Mouse (Mus musculus): Measurements from ENCODE around the gene Shld1. TPM values are rescaled to one million over a fixed set of nuclear protein-coding genes. Genes with fewer than 3 reads are reported as not detected.

Shld1 gene
- polyA plus RNA-seq (2021), result 6.2 TPM

DNA sequence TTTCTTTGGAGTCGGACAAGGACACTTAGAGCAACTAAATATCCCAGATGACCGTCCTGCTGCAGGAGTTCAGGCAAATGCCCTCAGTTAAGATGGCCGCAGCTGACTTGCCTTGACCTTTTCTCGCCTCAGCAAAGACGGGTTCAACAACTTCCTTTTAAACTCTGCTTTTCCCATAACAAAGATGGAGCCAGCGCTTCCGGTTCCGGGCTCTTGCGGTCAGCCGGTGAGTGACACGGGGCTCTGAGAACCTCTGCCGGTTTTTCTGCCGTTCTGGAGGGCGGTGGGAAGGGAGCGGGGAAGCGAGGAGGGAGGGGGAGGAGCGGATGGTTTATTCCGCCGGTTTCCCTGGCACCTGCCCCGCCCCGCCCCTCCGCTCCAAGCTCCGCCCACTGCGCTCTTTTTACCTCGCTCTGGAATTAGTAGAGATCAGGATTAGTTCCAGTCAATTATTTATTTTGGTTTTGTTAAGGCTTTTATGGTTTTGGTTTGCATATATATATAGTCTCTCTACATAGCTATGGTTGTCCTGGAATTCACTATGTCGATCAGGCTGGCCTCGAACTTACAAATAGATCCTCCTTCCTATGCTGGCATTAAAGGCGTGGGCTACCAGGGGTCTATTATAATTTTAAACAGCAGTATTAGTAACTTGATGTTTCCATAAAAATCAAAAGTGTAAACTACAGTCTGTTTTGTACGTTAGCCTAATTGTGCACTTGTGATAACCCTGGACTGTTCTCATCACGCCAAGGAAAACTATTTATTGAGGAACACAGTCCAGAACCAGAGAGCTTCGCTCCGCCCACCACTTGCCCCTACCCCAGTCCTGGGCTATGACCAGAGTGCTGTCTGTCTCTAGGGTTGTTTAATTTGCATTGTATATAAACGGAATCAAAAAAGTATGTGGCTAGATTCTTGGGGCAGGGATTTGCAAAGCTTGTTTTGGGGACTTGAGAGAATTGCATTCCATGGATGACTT is at the start of gene Shld1:
Shld1 (plus strand) TSS at position 176 of the 982 bp plus-strand sequence.
- DNase-seq (ENCODE audit: low read depth, low spot score) (peak; percentile 68), ATAC-seq (peak; percentile 93)
- ChIA-PET POLR2A (interaction anchor here (0.7 to 1.3 kb wide), 2 partner anchors 45 to 1856 kb away, joined by 4 read pairs; no protein-coding TSS in a partner anchor), CTCF (interaction anchor here (0.8 to 2.0 kb wide), 5 partner anchors 10 to 111 kb away, joined by 3 to 7 read pairs (median 3); no protein-coding TSS in a partner anchor)
- peaks cover 7% of the 10 kb centered on the region for H3K27me3 ChIP-seq
- no peak for TF ChIP-seq CTCF (IDR thresholded peaks at IDR 0.05)
- in situ Hi-C loops (cut with MboI; ENCODE audit: low pct_unique_long_range_greater_than_20kb), result no loop called here

GRCm38 (mm10) chr2:132638306-132638705 is 48.4 kb upstream of the Shld1 start:
- no peaks in the 10 kb centered on the region for H3K27me3 ChIP-seq
- in situ Hi-C loops (cut with MboI; ENCODE audit: low pct_unique_long_range_greater_than_20kb), result no loop called here
- CTCF ChIA-PET, result interaction anchor here (1.2 kb wide), 1 partner anchor 30 kb away, joined by 4 read pairs; no protein-coding TSS in a partner anchor
- TF ChIP-seq CTCF (IDR thresholded peaks at IDR 0.05), result no peak
- ATAC-seq, result no peak
- POLR2A ChIA-PET, result no interaction called here
- DNase-seq (ENCODE audit: low read depth, low spot score), result no peak

DNA sequence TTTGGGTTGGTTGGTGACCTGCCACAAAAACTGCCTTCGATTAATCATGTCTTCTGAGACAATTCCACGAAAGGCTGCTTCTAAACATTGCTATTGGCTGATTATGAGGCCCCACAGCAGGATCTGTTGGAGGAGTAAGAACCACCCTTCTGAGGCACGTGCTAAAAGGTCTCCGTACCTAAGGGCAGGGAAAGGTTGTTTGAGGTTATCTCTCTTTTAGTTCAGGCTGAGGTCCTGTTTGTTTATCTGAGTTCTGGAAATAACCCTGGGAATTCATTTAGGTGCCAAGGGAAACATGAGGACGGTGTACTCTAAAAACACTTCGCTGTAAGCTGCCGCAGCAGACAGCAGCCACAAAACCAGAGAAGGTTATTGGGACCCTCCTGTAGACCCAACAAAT is 47.4 kb upstream of the Shld1 start:
- ChIA-PET POLR2A (no interaction called here), CTCF (interaction anchor here (1.2 kb wide), 1 partner anchor 31 kb away, joined by 4 read pairs; no protein-coding TSS in a partner anchor)
- ATAC-seq, result no peak
- H3K27me3 ChIP-seq, result no peaks in the 10 kb centered on the region
- no peak for DNase-seq (ENCODE audit: low read depth, low spot score)
- in situ Hi-C loops (cut with MboI; ENCODE audit: low pct_unique_long_range_greater_than_20kb), result no loop called here
- TF ChIP-seq CTCF (IDR thresholded peaks at IDR 0.05), result no peak

DNA sequence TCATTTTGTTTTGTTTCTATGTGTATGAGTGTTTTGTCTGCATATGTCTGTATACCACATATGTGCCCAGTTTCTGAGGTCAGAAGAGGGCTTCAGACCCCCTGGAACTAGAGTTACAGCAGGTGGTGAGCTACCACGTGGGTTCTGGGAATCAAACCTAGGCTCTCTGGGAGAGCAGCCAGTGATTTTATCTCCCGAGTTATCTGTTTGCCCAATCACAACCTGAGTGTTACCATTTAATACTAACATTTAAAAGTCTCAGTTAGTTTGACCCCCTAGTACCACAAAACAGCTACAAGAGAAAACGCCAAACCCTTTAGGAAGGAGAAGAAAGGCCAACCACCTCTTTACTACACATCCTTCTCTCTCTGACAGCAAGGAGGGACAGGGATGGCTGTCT is 45.5 kb upstream of the Shld1 start:
- in situ Hi-C loops (cut with MboI; ENCODE audit: low pct_unique_long_range_greater_than_20kb), result no loop called here
- no peak for TF ChIP-seq CTCF (IDR thresholded peaks at IDR 0.05)
- H3K27me3 ChIP-seq, result no peaks in the 10 kb centered on the region
- no peak for ATAC-seq
- DNase-seq (ENCODE audit: low read depth, low spot score), result no peak
- POLR2A ChIA-PET, result no interaction called here
- CTCF ChIA-PET, result no interaction called here

GRCm38 (mm10) chr2:132643161-132643560 is 43.6 kb upstream of the Shld1 start:
- in situ Hi-C loops (cut with MboI; ENCODE audit: low pct_unique_long_range_greater_than_20kb), result no loop called here
- ATAC-seq (no peak), DNase-seq (ENCODE audit: low read depth, low spot score) (no peak)
- CTCF ChIA-PET, result no interaction called here
- TF ChIP-seq CTCF (IDR thresholded peaks at IDR 0.05), result no peak
- no peaks in the 10 kb centered on the region for H3K27me3 ChIP-seq
- POLR2A ChIA-PET, result interaction anchor here (1.0 kb wide), 1 partner anchor 44 kb away, joined by 4 read pairs; the partner anchor contains the start of gene Shld1

- CTCF ChIA-PET, result no interaction called here
- H3K27me3 ChIP-seq, result no peaks in the 10 kb centered on the region
- DNase-seq (ENCODE audit: low read depth, low spot score), result no peak
- in situ Hi-C loops (cut with MboI; ENCODE audit: low pct_unique_long_range_greater_than_20kb), result no loop called here
- POLR2A ChIA-PET, result no interaction called here
- no peak for TF ChIP-seq CTCF (IDR thresholded peaks at IDR 0.05)
- ATAC-seq, result no peak
Observed at GRCm38 (mm10) chr2:132646856-132647745, 39.6 kb upstream of the Shld1 start.

DNA sequence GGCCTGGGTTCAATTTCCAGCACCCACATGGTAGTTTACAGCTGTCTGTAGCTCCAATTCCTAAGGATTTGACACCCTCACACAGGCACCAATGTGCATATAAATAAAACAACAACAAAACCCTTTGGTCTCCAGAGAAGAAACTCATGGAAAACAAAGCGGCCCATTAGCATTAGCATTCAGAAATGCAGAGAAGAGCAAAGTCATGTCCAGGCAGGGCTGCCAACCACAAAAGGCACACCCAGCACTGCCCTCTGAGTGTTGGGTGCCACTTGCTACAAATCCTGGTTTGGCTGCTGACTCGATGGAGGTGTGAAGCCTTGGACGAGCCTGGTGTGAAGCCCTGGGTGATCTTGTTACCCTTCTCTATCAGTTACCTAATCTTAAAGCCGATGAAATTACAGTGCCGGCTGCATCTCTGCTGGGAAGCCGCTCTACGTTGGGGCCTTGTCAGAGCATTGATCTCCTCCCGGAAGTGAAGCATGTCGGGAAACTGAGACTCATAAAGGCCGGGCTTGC is 37.3 kb upstream of the Shld1 start:
- CTCF ChIA-PET, result no interaction called here
- in situ Hi-C loops (cut with MboI; ENCODE audit: low pct_unique_long_range_greater_than_20kb), result no loop called here
- no peaks in the 10 kb centered on the region for H3K27me3 ChIP-seq
- TF ChIP-seq CTCF (IDR thresholded peaks at IDR 0.05), result no peak
- no peak for ATAC-seq
- DNase-seq (ENCODE audit: low read depth, low spot score), result no peak
- POLR2A ChIA-PET, result no interaction called here

- CTCF ChIA-PET, result no interaction called here
- in situ Hi-C loops (cut with MboI; ENCODE audit: low pct_unique_long_range_greater_than_20kb), result no loop called here
- no peak for TF ChIP-seq CTCF (IDR thresholded peaks at IDR 0.05)
Observed at GRCm38 (mm10) chr2:132650546-132650945, 36.2 kb upstream of the Shld1 start.

DNA sequence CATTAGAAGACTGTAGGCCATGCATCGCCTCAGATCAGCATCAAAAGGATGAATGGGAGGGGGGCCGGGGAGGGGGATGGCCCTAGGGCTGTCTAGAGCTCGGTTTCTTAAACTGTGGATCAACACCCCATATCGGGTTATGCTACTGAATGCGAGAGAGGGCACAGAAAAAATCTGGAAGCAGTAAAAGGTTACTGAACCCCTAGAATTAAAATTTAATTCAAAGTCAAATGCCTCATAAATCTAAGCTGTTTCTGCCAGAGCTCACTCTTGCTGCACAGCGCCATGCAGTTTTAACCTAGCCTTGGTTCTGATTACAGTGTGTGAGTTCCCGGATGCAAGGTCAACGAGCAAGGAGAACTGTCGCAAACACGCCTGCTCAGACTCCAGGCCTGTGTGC is 34.3 kb upstream of the Shld1 start:
- no peak for ATAC-seq
- DNase-seq (ENCODE audit: low read depth, low spot score), result no peak
- CTCF ChIA-PET, result no interaction called here
- in situ Hi-C loops (cut with MboI; ENCODE audit: low pct_unique_long_range_greater_than_20kb), result no loop called here
- no peak for TF ChIP-seq CTCF (IDR thresholded peaks at IDR 0.05)
- H3K27me3 ChIP-seq, result no peaks in the 10 kb centered on the region
- POLR2A ChIA-PET, result no interaction called here

More at GRCm38 (mm10) chr2:132650546-132650945, 36.2 kb upstream of the Shld1 start:
- no peak for DNase-seq (ENCODE audit: low read depth, low spot score)
- POLR2A ChIA-PET, result no interaction called here
- H3K27me3 ChIP-seq, result no peaks in the 10 kb centered on the region
- ATAC-seq, result no peak

DNA sequence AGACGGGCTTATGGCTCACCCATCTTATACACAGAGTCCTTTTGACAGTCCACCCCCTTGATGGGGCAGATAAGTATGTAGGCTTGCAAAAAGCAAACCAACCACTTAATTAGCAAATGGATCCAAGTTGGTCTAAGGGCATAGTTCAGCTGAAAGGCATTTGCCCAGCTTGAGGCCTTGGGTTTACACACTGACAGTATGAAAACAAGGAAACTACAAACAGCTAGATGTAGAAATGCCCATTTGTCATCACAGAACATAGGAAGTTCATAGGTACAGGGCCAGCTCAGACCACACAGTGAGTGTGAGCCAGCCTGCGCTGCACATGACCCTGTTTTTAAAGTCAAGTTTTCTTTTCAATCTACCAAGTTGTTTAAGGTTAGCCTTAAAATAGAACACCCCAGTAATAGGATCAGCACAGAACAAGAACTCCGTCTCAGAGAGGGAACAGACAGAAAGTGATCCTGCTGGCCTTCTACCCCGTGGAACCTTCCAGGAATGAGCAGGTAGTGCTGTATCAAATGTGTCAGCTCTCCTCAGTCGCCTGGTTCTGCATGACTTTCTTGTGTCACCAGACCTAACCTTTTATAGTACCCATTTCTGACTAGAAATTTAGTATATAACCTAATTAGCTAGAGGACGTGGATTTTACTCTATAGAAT is 31.8 kb upstream of the Shld1 start:
- DNase-seq (ENCODE audit: low read depth, low spot score) (no peak), ATAC-seq (no peak)
- in situ Hi-C loops (cut with MboI; ENCODE audit: low pct_unique_long_range_greater_than_20kb), result no loop called here
- CTCF ChIA-PET, result no interaction called here
- TF ChIP-seq CTCF (IDR thresholded peaks at IDR 0.05), result no peak
- no peaks in the 10 kb centered on the region for H3K27me3 ChIP-seq
- POLR2A ChIA-PET, result no interaction called here
